Mouse (Mus musculus): ENCODE results near the gene Olfr586. TPM values are rescaled to one million over a fixed set of nuclear protein-coding genes. Genes with fewer than 3 reads are reported as not detected.

Gene Olfr586
- polyA plus RNA-seq (2012; fragmentation: generic; extraction: Trizol), result not detected
- long read RNA-seq, experiment 1, result 0 reads
- long read RNA-seq, experiment 2, result 0 reads

- no peaks in the 10 kb centered on the region for H3K27me3 ChIP-seq (ENCODE audit: control insufficient read depth, insufficient read depth, insufficient read length)
- no peaks in the 10 kb centered on the region for H3K36me3 ChIP-seq (ENCODE audit: control insufficient read depth, insufficient read depth)
- H3ac ChIP-seq (ENCODE audit: control insufficient read depth, insufficient read length, low read depth), result no peak within 1 kb of the TSS
- no peak within 1 kb of the TSS for H3K4me3 ChIP-seq (ENCODE audit: insufficient read depth, poor library complexity, severe bottlenecking)
- TF ChIP-seq MYOD1 (IDR thresholded peaks at IDR 0.05; ENCODE audit: control insufficient read depth, insufficient read length, low read depth) (no peak), MAX (IDR thresholded peaks at IDR 0.05) (no peak), USF1 (IDR thresholded peaks at IDR 0.05; ENCODE audit: low read depth) (no peak), CEBPB (IDR thresholded peaks at IDR 0.05; ENCODE audit: low read depth) (no peak), CTCF (IDR thresholded peaks at IDR 0.05; ENCODE audit: control insufficient read depth, insufficient read depth, insufficient read length) (no peak), FOSL1 (IDR thresholded peaks at IDR 0.05; ENCODE audit: insufficient read depth, low read length, poor library complexity, severe bottlenecking) (no peak), MYOG (IDR thresholded peaks at IDR 0.05; ENCODE audit: control insufficient read depth, extremely low read depth, insufficient read length) (no peak)
- H3K79me3 ChIP-seq (ENCODE audit: low read depth), result no peaks in the 10 kb centered on the region
- H3K79me2 ChIP-seq (ENCODE audit: control insufficient read depth, insufficient read depth), result no peaks in the 10 kb centered on the region
These were observed at the start of gene Olfr586 for GRCm38 (mm10) chr7:103125538-103125937. TSS of gene Olfr586 (minus strand) at chr7:103125638.

- Histone ChIP-seq H3K79me2 (ENCODE audit: control insufficient read depth, insufficient read depth) (no peaks in the 10 kb centered on the region), H3K4me3 (ENCODE audit: insufficient read depth, poor library complexity, severe bottlenecking) (no peak overlapping the region), H3K36me3 (ENCODE audit: control insufficient read depth, insufficient read depth) (no peaks in the 10 kb centered on the region), H3ac (ENCODE audit: control insufficient read depth, insufficient read length, low read depth) (no peak overlapping the region), H3K27me3 (ENCODE audit: control insufficient read depth, insufficient read depth, insufficient read length) (no peaks in the 10 kb centered on the region), H3K79me3 (ENCODE audit: low read depth) (no peaks in the 10 kb centered on the region)
- TF ChIP-seq USF1 (IDR thresholded peaks at IDR 0.05; ENCODE audit: low read depth) (no peak), CTCF (IDR thresholded peaks at IDR 0.05; ENCODE audit: control insufficient read depth, insufficient read depth, insufficient read length) (no peak), MAX (IDR thresholded peaks at IDR 0.05) (no peak), CEBPB (IDR thresholded peaks at IDR 0.05; ENCODE audit: low read depth) (no peak), FOSL1 (IDR thresholded peaks at IDR 0.05; ENCODE audit: insufficient read depth, low read length, poor library complexity, severe bottlenecking) (no peak), MYOG (IDR thresholded peaks at IDR 0.05; ENCODE audit: control insufficient read depth, extremely low read depth, insufficient read length) (no peak), MYOD1 (IDR thresholded peaks at IDR 0.05; ENCODE audit: control insufficient read depth, insufficient read length, low read depth) (no peak)
These were observed 44.3 kb upstream of the Olfr586 start for GRCm38 (mm10) chr7:103169697-103170096.

- Histone ChIP-seq H3K36me3 (ENCODE audit: control insufficient read depth, insufficient read depth) (no peaks in the 10 kb centered on the region), H3K4me3 (ENCODE audit: insufficient read depth, poor library complexity, severe bottlenecking) (no peak within 1 kb of the TSS), H3K79me2 (ENCODE audit: control insufficient read depth, insufficient read depth) (no peaks in the 10 kb centered on the region), H3ac (ENCODE audit: control insufficient read depth, insufficient read length, low read depth) (no peak within 1 kb of the TSS), H3K27me3 (ENCODE audit: control insufficient read depth, insufficient read depth, insufficient read length) (no peaks in the 10 kb centered on the region), H3K79me3 (ENCODE audit: low read depth) (no peaks in the 10 kb centered on the region)
- no peak for TF ChIP-seq CTCF (IDR thresholded peaks at IDR 0.05; ENCODE audit: control insufficient read depth, insufficient read depth, insufficient read length)
- no peak for TF ChIP-seq CEBPB (IDR thresholded peaks at IDR 0.05; ENCODE audit: low read depth)
- no peak for TF ChIP-seq FOSL1 (IDR thresholded peaks at IDR 0.05; ENCODE audit: insufficient read depth, low read length, poor library complexity, severe bottlenecking)
- no peak for TF ChIP-seq MYOD1 (IDR thresholded peaks at IDR 0.05; ENCODE audit: control insufficient read depth, insufficient read length, low read depth)
- no peak for TF ChIP-seq MYOG (IDR thresholded peaks at IDR 0.05; ENCODE audit: control insufficient read depth, extremely low read depth, insufficient read length)
- TF ChIP-seq USF1 (IDR thresholded peaks at IDR 0.05; ENCODE audit: low read depth), result no peak
- no peak for TF ChIP-seq MAX (IDR thresholded peaks at IDR 0.05)
These were observed 30.8 kb upstream of the Olfr586 start, which contains the start of gene Olfr589 for GRCm38 (mm10) chr7:103156256-103156655. TSS of gene Olfr589 (minus strand) at chr7:103156356.

- no peaks in the 10 kb centered on the region for H3K36me3 ChIP-seq (ENCODE audit: control insufficient read depth, insufficient read depth)
- no peaks in the 10 kb centered on the region for H3K79me3 ChIP-seq (ENCODE audit: low read depth)
- H3K79me2 ChIP-seq (ENCODE audit: control insufficient read depth, insufficient read depth), result no peaks in the 10 kb centered on the region
- no peaks in the 10 kb centered on the region for H3K27me3 ChIP-seq (ENCODE audit: control insufficient read depth, insufficient read depth, insufficient read length)
- no peak within 1 kb of the TSS for H3K4me3 ChIP-seq (ENCODE audit: insufficient read depth, poor library complexity, severe bottlenecking)
- H3ac ChIP-seq (ENCODE audit: control insufficient read depth, insufficient read length, low read depth), result no peak within 1 kb of the TSS
- no peak for TF ChIP-seq MYOD1 (IDR thresholded peaks at IDR 0.05; ENCODE audit: control insufficient read depth, insufficient read length, low read depth)
- TF ChIP-seq MAX (IDR thresholded peaks at IDR 0.05), result no peak
- no peak for TF ChIP-seq CEBPB (IDR thresholded peaks at IDR 0.05; ENCODE audit: low read depth)
These were observed 15.1 kb upstream of the Olfr586 start, which contains the start of gene Olfr588-ps1 for GRCm38 (mm10) chr7:103140579-103140978. TSS of gene Olfr588-ps1 (plus strand) at chr7:103140879.

- no peaks in the 10 kb centered on the region for H3K79me3 ChIP-seq (ENCODE audit: low read depth)
- H3K79me2 ChIP-seq (ENCODE audit: control insufficient read depth, insufficient read depth), result no peaks in the 10 kb centered on the region
- TF ChIP-seq CEBPB (IDR thresholded peaks at IDR 0.05; ENCODE audit: low read depth), result no peak
- H3ac ChIP-seq (ENCODE audit: control insufficient read depth, insufficient read length, low read depth), result no peak overlapping the region
- H3K27me3 ChIP-seq (ENCODE audit: control insufficient read depth, insufficient read depth, insufficient read length), result no peaks in the 10 kb centered on the region
- no peaks in the 10 kb centered on the region for H3K36me3 ChIP-seq (ENCODE audit: control insufficient read depth, insufficient read depth)
- no peak overlapping the region for H3K4me3 ChIP-seq (ENCODE audit: insufficient read depth, poor library complexity, severe bottlenecking)
These were observed 6.0 kb downstream of the Olfr586 start for GRCm38 (mm10) chr7:103119406-103119805.

- no peaks in the 10 kb centered on the region for H3K79me2 ChIP-seq (ENCODE audit: control insufficient read depth, insufficient read depth)
- H3ac ChIP-seq (ENCODE audit: control insufficient read depth, insufficient read length, low read depth), result no peak within 1 kb of the TSS
- H3K4me3 ChIP-seq (ENCODE audit: insufficient read depth, poor library complexity, severe bottlenecking), result no peak within 1 kb of the TSS
- H3K27me3 ChIP-seq (ENCODE audit: control insufficient read depth, insufficient read depth, insufficient read length), result no peaks in the 10 kb centered on the region
- no peaks in the 10 kb centered on the region for H3K79me3 ChIP-seq (ENCODE audit: low read depth)
- TF ChIP-seq CEBPB (IDR thresholded peaks at IDR 0.05; ENCODE audit: low read depth), result no peak
- no peak for TF ChIP-seq MYOG (IDR thresholded peaks at IDR 0.05; ENCODE audit: control insufficient read depth, extremely low read depth, insufficient read length)
- TF ChIP-seq CTCF (IDR thresholded peaks at IDR 0.05; ENCODE audit: control insufficient read depth, insufficient read depth, insufficient read length), result no peak
- no peak for TF ChIP-seq USF1 (IDR thresholded peaks at IDR 0.05; ENCODE audit: low read depth)
- no peak for TF ChIP-seq MYOD1 (IDR thresholded peaks at IDR 0.05; ENCODE audit: control insufficient read depth, insufficient read length, low read depth)
- no peak for TF ChIP-seq MAX (IDR thresholded peaks at IDR 0.05)
- TF ChIP-seq FOSL1 (IDR thresholded peaks at IDR 0.05; ENCODE audit: insufficient read depth, low read length, poor library complexity, severe bottlenecking), result no peak
- H3K36me3 ChIP-seq (ENCODE audit: control insufficient read depth, insufficient read depth), result no peaks in the 10 kb centered on the region
These were observed 28.0 kb downstream of the Olfr586 start, which contains the start of gene Olfr585 for GRCm38 (mm10) chr7:103097420-103097819. TSS of gene Olfr585 (plus strand) at chr7:103097720.
